Mouse (Mus musculus) CH12.LX (cell line): ENCODE results near the gene Dusp2. TPM values are rescaled to one million over a fixed set of nuclear protein-coding genes. Genes with fewer than 3 reads are reported as not detected.

Source experiments
- DNase-seq: peaks from one replicate; pipeline ENCODE4 v3.0.0-alpha.2; 2013; ENCODE audit errors: extremely low read depth
- H3K27ac ChIP-seq: 2 replicates; pipeline ENCODE4 v1.5.1; 2012; ENCODE audit warnings: low read depth, mild to moderate bottlenecking, control low read depth, moderate library complexity; ENCODE audit not compliant: insufficient read depth
- H3K27me3 ChIP-seq: replicated peaks from 2 replicates; pipeline ENCODE3; 2012; ENCODE audit warnings: inconsistent platforms
- H3K36me3 ChIP-seq, 2 experiments: replicated peaks in 1 of 2; 2 replicates each; pipeline versions ENCODE3 to v1.6.1; 2012; ENCODE audit warnings: inconsistent platforms in 1 of 2, low read length in 1 of 2, mild to moderate bottlenecking in 1 of 2, mixed read lengths in 1 of 2, moderate library complexity in 1 of 2; ENCODE audit not compliant: control insufficient read depth in 1 of 2, insufficient read depth in 1 of 2
- H3K4me1 ChIP-seq, 2 experiments: 2 replicates each; pipeline ENCODE4 v1.6.1; 2012; ENCODE audit warnings: inconsistent platforms in 1 of 2, moderate library complexity in 1 of 2; ENCODE audit not compliant: insufficient read depth in 2 of 2, control insufficient read depth in 1 of 2
- H3K4me2 ChIP-seq: 2 replicates; pipeline ENCODE4 v1.6.1; 2012; ENCODE audit warnings: low read depth, mild to moderate bottlenecking, control low read depth; ENCODE audit not compliant: poor library complexity, insufficient read depth, severe bottlenecking
- H3K4me3 ChIP-seq, 3 experiments: fragments of 150-350 bp in 1 of 3; sonication (generic) in 1 of 3; replicated peaks in 1 of 3; 2 replicates each; pipeline versions ENCODE3 to v1.5.1; 2011 to 2012; ENCODE audit warnings: low read depth in 2 of 3, low read length in 2 of 3, mild to moderate bottlenecking in 2 of 3, moderate library complexity in 2 of 3, control low read depth in 1 of 3, improper control_type of control experiment in 1 of 3, inconsistent platforms in 1 of 3, mixed read lengths in 1 of 3; ENCODE audit not compliant: poor library complexity in 1 of 3
- H3K79me2 ChIP-seq: replicated peaks from 2 replicates; pipeline ENCODE4 v1.6.1; 2012; ENCODE audit warnings: mild to moderate bottlenecking, moderate library complexity; ENCODE audit not compliant: control insufficient read depth, poor library complexity, insufficient read depth, severe bottlenecking; ENCODE audit errors: extremely low read depth
- H3K9ac ChIP-seq: 2 replicates; pipeline ENCODE4 v1.6.1; 2012; ENCODE audit warnings: low read depth, mild to moderate bottlenecking, control low read depth, moderate library complexity; ENCODE audit not compliant: insufficient read depth
- H3K9me3 ChIP-seq: replicated peaks from 2 replicates; pipeline ENCODE3; 2012; ENCODE audit warnings: low read length, inconsistent platforms, mixed read lengths
- BHLHE40 ChIP-seq: IDR thresholded peaks from 2 replicates; pipeline ENCODE4 v1.6.1; 2011; ENCODE audit warnings: mild to moderate bottlenecking, low read depth, low read length, improper control_type of control experiment
- ELF1 ChIP-seq: IDR thresholded peaks from 2 replicates; pipeline ENCODE4 v1.6.1; 2014; ENCODE audit warnings: low read depth, mild to moderate bottlenecking, inconsistent platforms, low read length, improper control_type of control experiment
- ETS1 ChIP-seq: conservative IDR thresholded peaks from 2 replicates; pipeline ENCODE4 v1.6.1; 2012; ENCODE audit warnings: low read depth, mild to moderate bottlenecking, inconsistent platforms, low read length, improper control_type of control experiment, moderate library complexity
- GABPA ChIP-seq: IDR thresholded peaks from 2 replicates; pipeline ENCODE4 v1.6.1; 2012; ENCODE audit warnings: low read depth, low read length, improper control_type of control experiment, inconsistent platforms; ENCODE audit not compliant: insufficient replicate concordance
- HCFC1 ChIP-seq: IDR thresholded peaks from 2 replicates; pipeline ENCODE4 v1.6.1; 2012; ENCODE audit warnings: low read depth, mild to moderate bottlenecking, inconsistent platforms, low read length, improper control_type of control experiment
- JUND ChIP-seq: conservative IDR thresholded peaks from 2 replicates; pipeline ENCODE4 v1.6.1; 2011; ENCODE audit warnings: low read depth, low read length, improper control_type of control experiment
- MAFK ChIP-seq: IDR thresholded peaks from 2 replicates; pipeline ENCODE4 v1.6.1; 2011; ENCODE audit warnings: low read length, improper control_type of control experiment; ENCODE audit not compliant: insufficient replicate concordance
- MAX ChIP-seq: IDR thresholded peaks from 2 replicates; pipeline ENCODE4 v1.6.1; 2011; ENCODE audit warnings: low read length, improper control_type of control experiment
- MEF2A ChIP-seq: IDR thresholded peaks from 2 replicates; pipeline ENCODE4 v1.6.1; 2014; ENCODE audit warnings: low read depth, mild to moderate bottlenecking, inconsistent platforms, low read length, improper control_type of control experiment, borderline replicate concordance
- MYC ChIP-seq: IDR thresholded peaks from 2 replicates; pipeline ENCODE4 v1.6.1; 2011; ENCODE audit warnings: low read depth, mild to moderate bottlenecking, improper control_type of control experiment, low read length
- NRF1 ChIP-seq: IDR thresholded peaks from 2 replicates; pipeline ENCODE4 v1.6.1; 2014; ENCODE audit warnings: low read depth, mild to moderate bottlenecking, inconsistent platforms, low read length, improper control_type of control experiment, moderate library complexity
- POLR2AphosphoS2 ChIP-seq: IDR thresholded peaks from 2 replicates; pipeline ENCODE4 v1.6.1; 2011; ENCODE audit warnings: low read depth, low read length, improper control_type of control experiment
- TCF12 ChIP-seq: IDR thresholded peaks from 2 replicates; pipeline ENCODE4 v1.6.1; 2014; ENCODE audit warnings: low read depth, mild to moderate bottlenecking, inconsistent platforms, low read length, improper control_type of control experiment
- USF1 ChIP-seq: IDR thresholded peaks from 2 replicates; pipeline ENCODE4 v1.6.1; 2014; ENCODE audit warnings: low read depth, mild to moderate bottlenecking, inconsistent platforms, low read length, improper control_type of control experiment
- USF2 ChIP-seq: conservative IDR thresholded peaks from 2 replicates; pipeline ENCODE4 v1.6.1; 2011; ENCODE audit warnings: low read depth, low read length, improper control_type of control experiment
- ZMIZ1 ChIP-seq: IDR thresholded peaks from 2 replicates; pipeline ENCODE4 v1.6.1; 2012; ENCODE audit warnings: low read depth, mild to moderate bottlenecking, inconsistent platforms, low read length, improper control_type of control experiment
- ZNF384 ChIP-seq: IDR thresholded peaks from 2 replicates; pipeline ENCODE4 v1.6.1; 2012; ENCODE audit warnings: low read depth, low read length, improper control_type of control experiment, inconsistent platforms
- dilution Hi-C: fragments of 300-500 bp; cut with MboI; formaldehyde crosslinking; loops from 2 replicates; pipeline ENCODE4 v1.14.3; 2020; ENCODE audit warnings: low sequenced_read_pairs; ENCODE audit not compliant: extremely low pct_unique_long_range_greater_than_20kb, extremely low pct_ligation_motif_present
- in situ Hi-C: fragments of 300-500 bp; cut with MboI; formaldehyde crosslinking; loops from 3 replicates; pipeline ENCODE4 v1.14.3; 2019; ENCODE audit warnings: low sequenced_read_pairs, low pct_ligation_motif_present, low pct_unique_long_range_greater_than_20kb, mixed read lengths
- polyA plus RNA-seq: library from polyadenylated mRNA; unstranded; fragments of >175 nt; gene quantifications from 2 replicates; pipeline ENCODE4 v1.2.1, GENCODE M21; 2012; ENCODE audit warnings: low read depth; ENCODE audit not compliant: insufficient read length
- total RNA-seq, 2 experiments: library from RNA; depleted of rRNA; stranded (reverse); fragments of 300-350 nt in 1 of 2; fragments of >200 nt in 1 of 2; gene quantifications; 2 replicates each; pipeline ENCODE4 v1.2.3; 2012 to 2014

Dusp2 gene
- total and polyA plus RNA-seq, 3 experiments, result 57.8 to 107 (median 81.5) TPM

GRCm38 (mm10) chr2:127363696-127364095 is 27.7 kb downstream of the Dusp2 start:
- DNase-seq, result no peak
- dilution Hi-C loops, result no loop called here
- H3K9ac ChIP-seq, result no peak overlapping the region
- no peak overlapping the region for H3K4me3 ChIP-seq
- peaks cover 10% of the 10 kb centered on the region for H3K27me3 ChIP-seq
- no peaks in the 10 kb centered on the region for H3K9me3 ChIP-seq
- no peaks in the 10 kb centered on the region for H3K36me3 ChIP-seq
- no peaks in the 10 kb centered on the region for H3K79me2 ChIP-seq
- in situ Hi-C loops, result loop anchor here (5.0 kb wide), 1 partner anchor 64 kb away; the partner anchor contains the start of gene Gpat2
- no peak overlapping the region for H3K4me2 ChIP-seq
- no peak for TF ChIP-seq MYC
- TF ChIP-seq TCF12, result no peak
- no peak for TF ChIP-seq MAX
- no peak for TF ChIP-seq BHLHE40
- TF ChIP-seq ETS1, result no peak
- TF ChIP-seq JUND, result no peak
- TF ChIP-seq ZMIZ1, result no peak
- no peak for TF ChIP-seq MAFK
- no peak for TF ChIP-seq MEF2A
- TF ChIP-seq GABPA, result no peak
- H3K27ac ChIP-seq, result no peak overlapping the region
- H3K4me1 ChIP-seq, result peaks cover 0 to 7% of the 10 kb centered on the region in 2 experiments; a peak in 1 of 4 replicates

GRCm38 (mm10) chr2:127364452-127364851 is 28.5 kb downstream of the Dusp2 start:
- Histone ChIP-seq H3K4me1 (peaks cover 0 to 7% of the 10 kb centered on the region in 2 experiments; a peak in 2 of 4 replicates), H3K36me3 (no peaks in the 10 kb centered on the region), H3K79me2 (no peaks in the 10 kb centered on the region), H3K9ac (no peak overlapping the region), H3K4me3 (no peak overlapping the region), H3K27ac (no peak overlapping the region), H3K9me3 (no peaks in the 10 kb centered on the region), H3K4me2 (no peak overlapping the region; the same call in 1 of the 2 replicates), H3K27me3 (peaks cover 10% of the 10 kb centered on the region)
- in situ Hi-C loops, result loop anchor here (5.0 kb wide), 1 partner anchor 63 kb away; the partner anchor contains the start of gene Gpat2
- dilution Hi-C loops, result no loop called here
- no peak for DNase-seq
- no peak for TF ChIP-seq ELF1
- no peak for TF ChIP-seq USF1
- no peak for TF ChIP-seq NRF1
- TF ChIP-seq HCFC1, result no peak
- TF ChIP-seq ZNF384, result no peak
- TF ChIP-seq USF2, result no peak
- TF ChIP-seq POLR2AphosphoS2, result no peak
